Mouse (Mus musculus) hindbrain, postnatal 0 days (tissue): Measurements from ENCODE around the gene Hoxc12. TPM values are rescaled to one million over a fixed set of nuclear protein-coding genes. Genes with fewer than 3 reads are reported as not detected.

Experiments
- ATAC-seq: fragments of 200-750 bp; cut with Nextera tagmentation; 2 replicates; pipeline ENCODE4 v1.8.0; 2017; ENCODE audit warnings: mild to moderate bottlenecking, moderate TSS enrichment, moderate library complexity
- DNase-seq: peaks from one replicate; pipeline ENCODE4 v3.0.0-alpha.2; 2015; ENCODE audit warnings: low spot score
- H3K27ac ChIP-seq: fragments of 300-500 bp; sonication (generic); 2 replicates; pipeline ENCODE4 v1.5.1; 2014; ENCODE audit warnings: mild to moderate bottlenecking
- H3K27me3 ChIP-seq: fragments of 300-500 bp; sonication (generic); 2 replicates; pipeline ENCODE4 v1.6.1; 2014; ENCODE audit warnings: low read length, mixed read lengths; ENCODE audit not compliant: insufficient read depth
- H3K36me3 ChIP-seq: fragments of 300-500 bp; sonication (generic); 2 replicates; pipeline ENCODE4 v1.6.1; 2014; ENCODE audit warnings: low read length, mixed read lengths; ENCODE audit not compliant: insufficient read depth
- H3K4me1 ChIP-seq: fragments of 300-500 bp; sonication (generic); 2 replicates; pipeline ENCODE4 v1.6.1; 2014; ENCODE audit warnings: antibody characterized with exemption, low read length, mixed read lengths; ENCODE audit not compliant: insufficient read depth
- H3K4me2 ChIP-seq: fragments of 300-500 bp; sonication (generic); 2 replicates; pipeline ENCODE4 v1.6.1; 2014; ENCODE audit warnings: low read depth, mild to moderate bottlenecking, low read length, moderate library complexity, mixed read lengths
- H3K4me3 ChIP-seq: fragments of 300-500 bp; sonication (generic); 2 replicates; pipeline ENCODE4 v1.5.1; 2014; ENCODE audit warnings: low read length
- H3K9ac ChIP-seq: fragments of 300-500 bp; sonication (generic); replicated peaks from 2 replicates; pipeline ENCODE4 v1.6.1; 2014; ENCODE audit warnings: mild to moderate bottlenecking, low read length, moderate library complexity, mixed read lengths
- H3K9me3 ChIP-seq: fragments of 300-500 bp; sonication (generic); 2 replicates; pipeline ENCODE4 v1.6.1; 2016; ENCODE audit warnings: low read length, mixed read lengths
- CTCF ChIP-seq: IDR thresholded peaks from 2 replicates; pipeline ENCODE4 v1.5.1; 2016; ENCODE audit warnings: antibody characterized with exemption, control low read depth, low read depth
- WGBS: fragments of 180-500 bp; shearing (Covaris S2); extraction: QIAGEN DNeasy Blood & Tissue Kit; methylation state at CpG from one replicate; pipeline ENCODE4 v1.1.7; 2014; 5-methylcytosine and 5-hydroxymethylcytosine counted together
- polyA plus RNA-seq: library from polyadenylated mRNA; unstranded; fragments of >200 nt; fragmentation: Nextera tagmentation; extraction: Ambion mirVana; gene quantifications from 2 replicates; pipeline ENCODE4 v1.2.1, GENCODE M21; 2015
- total RNA-seq: library from RNA; depleted of rRNA; stranded (reverse); fragments of >200 nt; gene quantifications from 2 replicates; pipeline ENCODE4 v1.2.3, GENCODE M21; 2014

The Hoxc12 gene
- total and polyA plus RNA-seq, 2 experiments from 2014 or later: not detected

DNA sequence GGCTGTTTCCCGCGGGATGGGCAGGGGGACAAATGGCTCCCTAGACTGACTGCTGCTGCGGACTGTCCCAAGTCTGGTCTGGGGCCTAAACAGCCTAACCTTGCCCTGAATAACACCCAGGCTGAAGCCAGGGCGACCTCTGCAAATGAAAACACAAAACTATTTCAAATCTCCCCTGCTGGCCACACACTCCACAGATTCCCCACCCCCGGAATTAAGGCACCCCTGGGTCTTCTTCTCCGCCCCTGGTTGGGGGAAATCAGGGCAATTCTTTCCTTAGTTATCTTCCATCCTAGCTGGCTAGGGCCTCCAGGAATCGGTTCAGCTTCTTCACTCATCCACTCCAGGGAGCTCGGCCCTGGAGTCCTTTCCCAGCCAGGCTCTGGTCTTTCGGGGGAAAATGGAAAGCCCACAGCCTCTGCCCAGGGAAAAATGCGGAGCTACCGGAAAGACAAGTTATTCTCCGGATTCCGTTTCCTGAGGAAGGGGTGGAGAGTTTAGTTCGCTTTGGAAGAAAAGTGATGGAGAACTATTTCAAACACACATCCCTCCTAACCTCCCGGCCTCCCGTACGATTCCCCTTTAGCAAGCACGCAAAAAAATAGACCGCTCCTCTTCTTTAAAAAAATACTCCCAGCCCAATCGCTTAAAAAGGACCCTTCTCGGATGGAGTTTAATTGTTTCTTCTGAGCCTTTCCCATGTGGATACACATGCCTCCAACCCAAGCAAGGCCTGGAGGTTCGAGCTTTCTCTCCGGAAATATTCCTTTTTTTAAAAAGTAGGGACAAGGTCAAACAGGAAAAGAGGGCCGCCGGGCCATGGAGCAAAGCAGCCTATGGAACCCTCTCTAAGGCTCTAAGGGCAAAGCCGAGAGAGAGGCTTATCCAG is 28.7 kb downstream of the Hoxc12 start:
- no peak overlapping the region for H3K27ac ChIP-seq
- WGBS: 4% methylated on average over 26 of the region's 26 CpGs
- H3K4me3 ChIP-seq: no peak overlapping the region
- H3K4me2 ChIP-seq: no peak overlapping the region
- no peaks in the 10 kb centered on the region for H3K4me1 ChIP-seq
- peaks cover 96% of the 10 kb centered on the region for H3K27me3 ChIP-seq
- DNase-seq (no peak), ATAC-seq (no peak)
- no peak overlapping the region for H3K9ac ChIP-seq
- TF ChIP-seq CTCF: no peak
- no peaks in the 10 kb centered on the region for H3K9me3 ChIP-seq
- no peaks in the 10 kb centered on the region for H3K36me3 ChIP-seq

DNA sequence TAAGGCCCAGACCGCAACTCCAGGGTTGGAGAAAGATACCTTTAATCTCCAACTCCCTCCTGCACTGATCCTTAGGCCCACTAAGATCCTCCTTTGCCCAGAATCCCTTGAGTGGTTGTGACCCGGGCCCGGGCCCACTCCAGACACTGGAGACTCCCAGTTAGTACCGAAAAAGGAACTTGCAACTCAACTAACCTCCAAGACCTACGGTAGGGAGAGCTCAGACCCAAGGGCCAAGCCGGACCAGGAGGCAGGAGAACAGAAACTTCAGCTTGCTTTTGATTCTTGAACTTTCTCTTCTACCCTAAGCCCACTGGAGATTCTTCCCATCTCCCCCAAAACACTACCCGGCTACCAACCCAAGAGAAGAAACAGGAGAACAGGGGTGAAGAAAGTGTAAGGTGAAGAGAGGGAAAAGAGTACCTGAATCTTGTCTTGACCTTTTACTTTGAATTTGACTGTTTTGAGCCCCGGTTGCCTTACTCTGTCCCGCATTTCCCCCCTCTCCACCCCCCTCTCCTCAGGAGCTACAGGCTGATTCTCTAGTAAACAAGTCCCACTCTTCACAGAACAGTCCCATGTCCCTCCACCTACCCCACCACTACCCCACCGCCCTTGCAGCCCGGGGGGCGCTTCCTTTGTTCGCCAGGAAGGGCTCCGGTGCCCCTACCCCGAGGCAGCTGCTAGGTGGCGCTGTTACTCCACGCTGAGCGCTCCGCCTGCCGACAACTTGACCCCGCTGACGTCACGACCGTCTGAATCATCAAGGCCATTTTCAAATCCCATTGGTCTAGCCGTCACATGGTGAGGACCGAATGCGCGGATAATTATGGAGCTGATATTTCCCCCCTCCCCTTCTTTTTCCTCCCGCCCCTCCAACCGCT is 29.6 kb downstream of the Hoxc12 start:
- no peaks in the 10 kb centered on the region for H3K4me1 ChIP-seq
- no peaks in the 10 kb centered on the region for H3K36me3 ChIP-seq
- DNase-seq: peak; percentile 76
- H3K27me3 ChIP-seq: peaks cover 96% of the 10 kb centered on the region
- 2% methylated on average over 29 of the region's 30 CpGs for WGBS
- no peak overlapping the region for H3K4me2 ChIP-seq
- no peak overlapping the region for H3K27ac ChIP-seq
- H3K9ac ChIP-seq: no peak overlapping the region
- peak; percentile 70 for TF ChIP-seq CTCF
- peak; percentile 45; the same call in 1 of the 2 replicates for ATAC-seq
- H3K9me3 ChIP-seq: no peaks in the 10 kb centered on the region
- H3K4me3 ChIP-seq: no peak overlapping the region

GRCm38 (mm10) chr15:102966776-102967311 is 30.3 kb downstream of the Hoxc12 start, which contains the start of gene Hoxc10:
Gene Hoxc10, plus strand, starts transcription at chr15:102966796.
- H3K4me3 ChIP-seq: no peak within 1 kb of the TSS
- no peak within 1 kb of the TSS for H3K9ac ChIP-seq
- H3K9me3 ChIP-seq: no peaks in the 10 kb centered on the region
- no peaks in the 10 kb centered on the region for H3K4me1 ChIP-seq
- WGBS: 3% methylated on average over 27 of the region's 27 CpGs
- peaks cover 96% of the 10 kb centered on the region for H3K27me3 ChIP-seq
- DNase-seq: no peak
- no peak within 1 kb of the TSS for H3K4me2 ChIP-seq
- no peak for TF ChIP-seq CTCF
- no peaks in the 10 kb centered on the region for H3K36me3 ChIP-seq
- no peak within 1 kb of the TSS for H3K27ac ChIP-seq
- no peak for ATAC-seq

- ATAC-seq (no peak), DNase-seq (no peak)
- H3K4me1 ChIP-seq: no peaks in the 10 kb centered on the region
- no peaks in the 10 kb centered on the region for H3K9me3 ChIP-seq
- WGBS: 4% methylated on average over 12 of the region's 12 CpGs
- H3K9ac ChIP-seq: no peak within 1 kb of the TSS
- no peak within 1 kb of the TSS for H3K4me2 ChIP-seq
- H3K4me3 ChIP-seq: no peak within 1 kb of the TSS
- H3K27ac ChIP-seq: no peak within 1 kb of the TSS
- no peaks in the 10 kb centered on the region for H3K36me3 ChIP-seq
- no peak for TF ChIP-seq CTCF
- peaks cover 98% of the 10 kb centered on the region for H3K27me3 ChIP-seq
Measured at GRCm38 (mm10) chr15:102967312-102967510, 30.7 kb downstream of the Hoxc12 start, which contains the start of gene Hoxc5. Gene Hoxc5, plus strand, starts transcription at chr15:102967443.

DNA sequence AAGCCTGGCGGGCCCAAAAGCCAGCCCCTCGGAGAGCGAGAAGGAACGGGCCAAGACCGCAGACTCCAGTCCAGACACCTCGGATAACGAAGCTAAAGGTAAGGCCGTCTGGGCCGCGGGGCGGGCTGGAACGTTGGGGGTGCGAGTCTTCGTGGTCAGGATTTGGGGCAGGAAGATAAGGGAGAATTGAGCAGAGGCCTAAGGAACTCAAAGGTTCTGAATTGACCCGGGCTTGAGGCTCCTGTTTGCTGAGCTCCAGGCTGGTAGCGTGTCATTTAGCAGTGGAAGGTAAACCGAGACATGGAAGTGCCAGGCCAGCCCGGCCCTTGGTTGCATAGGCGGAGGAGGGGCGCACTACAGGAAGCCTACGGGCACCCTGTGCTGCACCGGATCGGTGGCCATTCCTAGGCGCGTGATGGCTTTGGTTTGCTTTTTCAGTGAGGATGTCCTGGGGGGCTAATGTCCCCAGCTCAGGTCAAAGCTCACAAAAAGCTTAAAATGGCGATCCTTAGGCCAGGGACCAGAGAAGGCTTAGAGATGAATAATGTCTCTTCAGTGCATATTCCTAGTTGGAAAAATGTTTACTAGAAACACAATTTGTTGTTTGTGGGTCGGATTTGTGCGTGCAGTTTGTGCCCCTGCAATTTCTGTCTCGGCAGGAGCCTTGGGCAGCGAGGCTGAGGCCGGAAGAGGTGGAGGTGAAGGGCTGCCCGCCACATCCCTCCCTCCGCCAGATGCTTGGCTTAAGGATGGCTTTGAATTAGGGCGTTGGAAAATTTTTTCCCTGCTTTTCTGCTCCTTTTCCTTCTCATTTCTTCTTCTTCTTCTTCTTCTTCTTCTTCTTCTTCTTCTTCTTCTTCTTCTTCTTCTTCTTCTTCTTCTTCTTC is 31.2 kb downstream of the Hoxc12 start:
- H3K36me3 ChIP-seq: no peaks in the 10 kb centered on the region
- H3K4me2 ChIP-seq: no peak overlapping the region
- H3K9me3 ChIP-seq: no peaks in the 10 kb centered on the region
- ATAC-seq: no peak
- 3% methylated on average over 34 of the region's 34 CpGs for WGBS
- DNase-seq: no peak
- no peaks in the 10 kb centered on the region for H3K4me1 ChIP-seq
- no peak overlapping the region for H3K9ac ChIP-seq
- peaks cover 98% of the 10 kb centered on the region for H3K27me3 ChIP-seq
- no peak for TF ChIP-seq CTCF
- no peak overlapping the region for H3K27ac ChIP-seq
- H3K4me3 ChIP-seq: no peak overlapping the region

DNA sequence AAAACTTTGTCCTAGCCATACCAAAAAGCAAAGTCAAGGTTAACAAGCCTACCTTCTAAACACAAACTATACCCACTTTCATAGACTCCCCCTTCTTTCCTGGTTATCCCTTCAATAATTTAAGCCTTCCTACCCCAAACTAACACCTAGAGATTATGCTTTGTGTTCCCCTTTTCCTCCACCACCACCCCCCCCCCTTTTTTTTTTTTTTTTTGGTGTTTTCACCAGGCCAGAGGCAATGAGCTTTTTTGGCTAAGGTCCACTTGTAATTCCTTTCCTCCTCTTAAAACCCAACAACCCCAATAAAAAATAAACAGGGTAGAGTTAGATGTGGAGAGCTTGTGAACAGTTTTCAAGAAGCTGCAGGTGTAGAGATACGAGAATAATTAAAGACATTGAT is 32.7 kb downstream of the Hoxc12 start:
- Histone ChIP-seq H3K27me3 (peaks cover 98% of the 10 kb centered on the region), H3K4me2 (no peak overlapping the region), H3K36me3 (no peaks in the 10 kb centered on the region), H3K9me3 (no peaks in the 10 kb centered on the region), H3K4me1 (no peaks in the 10 kb centered on the region), H3K4me3 (no peak overlapping the region), H3K9ac (no peak overlapping the region), H3K27ac (no peak overlapping the region)
- TF ChIP-seq CTCF: no peak
- no peak for ATAC-seq
- DNase-seq: no peak
- 34% methylated on average over 1 of the region's 1 CpGs for WGBS
